Mouse (Mus musculus) liver, adult 2 months (tissue): ENCODE results near the gene Srrm1.

ENCODE experiments used
- CTCF ChIP-seq: fragments of 200-500 bp; IDR thresholded peaks from 2 replicates; pipeline ENCODE4 v1.5.1; 2011; ENCODE audit warnings: low read depth, low read length, control low read depth
- POLR2A ChIP-seq: fragments of 200-500 bp; IDR thresholded peaks from 2 replicates; pipeline ENCODE4 v1.6.1; 2011; ENCODE audit warnings: low read length, control low read depth; ENCODE audit not compliant: insufficient read depth; ENCODE audit errors: extremely low read depth

- no peak for TF ChIP-seq POLR2A
- no peak for TF ChIP-seq CTCF
Measured at GRCm38 (mm10) chr4:135301166-135301565, 52.0 kb downstream of the Srrm1 start.
